Mouse (Mus musculus) hindbrain, embryonic 15.5 days (tissue): ENCODE results near the gene Olfr1387. TPM values are rescaled to one million over a fixed set of nuclear protein-coding genes. Genes with fewer than 3 reads are reported as not detected.
"Not testable (repeated sequence)": the region's sequence is repeated elsewhere in the genome, so short reads cannot be mapped to it uniquely, and the experiment has no call there.

Experiments used
- ATAC-seq: fragments of 200-750 bp; cut with Nextera tagmentation; 2 replicates; pipeline ENCODE4 v1.8.0; 2017; ENCODE audit warnings: low read depth, moderate number of reproducible peaks, moderate TSS enrichment; ENCODE audit not compliant: low FRiP score
- H3K27ac ChIP-seq: fragments of 300-500 bp; sonication (generic); replicated peaks from 2 replicates; pipeline ENCODE4 v1.5.1; 2015; ENCODE audit warnings: mild to moderate bottlenecking, inconsistent platforms
- H3K27me3 ChIP-seq: fragments of 300-500 bp; sonication (generic); 2 replicates; pipeline ENCODE4 v1.6.1; 2015; ENCODE audit warnings: control low read depth, inconsistent platforms
- H3K36me3 ChIP-seq: fragments of 300-500 bp; sonication (generic); 2 replicates; pipeline ENCODE4 v1.6.1; 2015; ENCODE audit warnings: control low read depth, inconsistent platforms
- H3K4me1 ChIP-seq: fragments of 300-500 bp; sonication (generic); replicated peaks from 2 replicates; pipeline ENCODE4 v1.6.1; 2015; ENCODE audit warnings: control low read depth, inconsistent platforms
- H3K4me2 ChIP-seq: fragments of 300-500 bp; sonication (generic); 2 replicates; pipeline ENCODE4 v1.6.1; 2015; ENCODE audit warnings: moderate library complexity, mild to moderate bottlenecking, inconsistent platforms
- H3K4me3 ChIP-seq: fragments of 300-500 bp; sonication (generic); 2 replicates; pipeline ENCODE4 v1.5.1; 2015; ENCODE audit warnings: mild to moderate bottlenecking, inconsistent platforms
- H3K9ac ChIP-seq: fragments of 300-500 bp; sonication (generic); 2 replicates; pipeline ENCODE4 v1.6.1; 2015; ENCODE audit warnings: inconsistent platforms
- H3K9me3 ChIP-seq: fragments of 300-500 bp; sonication (generic); 2 replicates; pipeline ENCODE4 v1.6.1; 2016; ENCODE audit warnings: control low read depth, inconsistent platforms
- WGBS: fragments of 180-500 bp; shearing (Covaris S2); methylation state at CpG from one replicate; pipeline ENCODE4 v1.1.7; 2015; 5-methylcytosine and 5-hydroxymethylcytosine counted together
- polyA plus RNA-seq: library from polyadenylated mRNA; unstranded; fragments of >200 nt; fragmentation: Nextera tagmentation; extraction: Ambion mirVana; gene quantifications from 2 replicates; pipeline ENCODE4 v1.2.1, GENCODE M21; 2015

The Olfr1387 gene
- polyA plus RNA-seq: not detected in 2 replicates

- no peak for ATAC-seq
- H3K27ac ChIP-seq: no peak within 1 kb of the TSS
- H3K9ac ChIP-seq: no peak within 1 kb of the TSS
- H3K9me3 ChIP-seq: no peaks in the 10 kb centered on the region
- no peaks in the 10 kb centered on the region for H3K27me3 ChIP-seq
- H3K4me2 ChIP-seq: no peak within 1 kb of the TSS
- 90% methylated on average over 1 of the region's 1 CpGs for WGBS
- H3K36me3 ChIP-seq: no peaks in the 10 kb centered on the region
- no peaks in the 10 kb centered on the region for H3K4me1 ChIP-seq
- H3K4me3 ChIP-seq: no peak within 1 kb of the TSS
Measured at GRCm38 (mm10) chr11:49455043-49455442, at the start of gene Olfr1387. Gene Olfr1387, plus strand, starts transcription at chr11:49455343.

GRCm38 (mm10) chr11:49406784-49407183, 48.4 kb upstream of the Olfr1387 start:
- ATAC-seq: no peak
- H3K4me1 ChIP-seq: no peaks in the 10 kb centered on the region
- no peak overlapping the region for H3K4me2 ChIP-seq
- no peaks in the 10 kb centered on the region for H3K9me3 ChIP-seq
- no peak overlapping the region for H3K27ac ChIP-seq
- no peak overlapping the region for H3K9ac ChIP-seq
- H3K4me3 ChIP-seq: no peak overlapping the region
- H3K36me3 ChIP-seq: no peaks in the 10 kb centered on the region
- no peaks in the 10 kb centered on the region for H3K27me3 ChIP-seq
- 82% methylated on average over 3 of the region's 3 CpGs for WGBS

- no peaks in the 10 kb centered on the region for H3K36me3 ChIP-seq
- 31% methylated on average over 1 of the region's 1 CpGs for WGBS
- H3K27me3 ChIP-seq: no peaks in the 10 kb centered on the region
- H3K4me3 ChIP-seq: no peak overlapping the region
- no peaks in the 10 kb centered on the region for H3K4me1 ChIP-seq
- ATAC-seq: no peak
- H3K9ac ChIP-seq: no peak overlapping the region
- H3K4me2 ChIP-seq: no peak overlapping the region
- no peaks in the 10 kb centered on the region for H3K9me3 ChIP-seq
- H3K27ac ChIP-seq: no peak overlapping the region
Measured at GRCm38 (mm10) chr11:49410540-49410939, 44.6 kb upstream of the Olfr1387 start.

- no peak within 1 kb of the TSS for H3K4me3 ChIP-seq
- no peak for ATAC-seq
Measured at GRCm38 (mm10) chr11:49422767-49423166, 32.4 kb upstream of the Olfr1387 start, which contains the start of gene Olfr1389. Gene Olfr1389, plus strand, starts transcription at chr11:49423067.

GRCm38 (mm10) chr11:49425257-49425927, 29.8 kb upstream of the Olfr1387 start:
- no peak for ATAC-seq
- Histone ChIP-seq H3K9ac (no peak overlapping the region), H3K27me3 (no peaks in the 10 kb centered on the region), H3K4me2 (no peak overlapping the region), H3K4me3 (no peak overlapping the region), H3K9me3 (no peaks in the 10 kb centered on the region), H3K36me3 (no peaks in the 10 kb centered on the region), H3K4me1 (no peaks in the 10 kb centered on the region), H3K27ac (no peak overlapping the region)
- 89% methylated on average over 1 of the region's 1 CpGs for WGBS

More at GRCm38 (mm10) chr11:49422767-49423166, 32.4 kb upstream of the Olfr1387 start, which contains the start of gene Olfr1389:
- Histone ChIP-seq H3K9me3 (no peaks in the 10 kb centered on the region), H3K9ac (no peak within 1 kb of the TSS), H3K27ac (no peak within 1 kb of the TSS), H3K4me2 (no peak within 1 kb of the TSS), H3K36me3 (no peaks in the 10 kb centered on the region), H3K4me1 (no peaks in the 10 kb centered on the region), H3K27me3 (no peaks in the 10 kb centered on the region)
- WGBS: 88% methylated on average over 2 of the region's 2 CpGs

GRCm38 (mm10) chr11:49429641-49430040, 25.5 kb upstream of the Olfr1387 start:
- Histone ChIP-seq H3K4me2 (no peak overlapping the region), H3K9me3 (no peaks in the 10 kb centered on the region), H3K4me3 (no peak overlapping the region), H3K36me3 (no peaks in the 10 kb centered on the region), H3K27ac (no peak overlapping the region), H3K4me1 (no peaks in the 10 kb centered on the region), H3K9ac (no peak overlapping the region), H3K27me3 (no peaks in the 10 kb centered on the region)
- ATAC-seq: no peak
- WGBS: 90% methylated on average over 2 of the region's 2 CpGs

- no peaks in the 10 kb centered on the region for H3K4me1 ChIP-seq
- no peak for ATAC-seq
- H3K4me2 ChIP-seq: no peak within 1 kb of the TSS
- no peaks in the 10 kb centered on the region for H3K9me3 ChIP-seq
- H3K4me3 ChIP-seq: no peak within 1 kb of the TSS
- H3K9ac ChIP-seq: no peak within 1 kb of the TSS
- H3K27ac ChIP-seq: no peak within 1 kb of the TSS
- H3K36me3 ChIP-seq: no peaks in the 10 kb centered on the region
- WGBS: 53% methylated on average over 3 of the region's 3 CpGs
- H3K27me3 ChIP-seq: no peaks in the 10 kb centered on the region
Measured at GRCm38 (mm10) chr11:49436411-49436810, 18.7 kb upstream of the Olfr1387 start, which contains the start of gene Olfr1388. Gene Olfr1388, plus strand, starts transcription at chr11:49436624.

GRCm38 (mm10) chr11:49464746-49465145, 9.6 kb downstream of the Olfr1387 start, which contains the start of gene Olfr1386:
Gene Olfr1386, plus strand, starts transcription at chr11:49465046.
- H3K9ac ChIP-seq, H3K27me3 ChIP-seq, H3K4me2 ChIP-seq, H3K36me3 ChIP-seq, H3K4me3 ChIP-seq, H3K4me1 ChIP-seq, H3K27ac ChIP-seq, ATAC-seq, H3K9me3 ChIP-seq: not testable (repeated sequence)
- WGBS: 84% methylated on average over 3 of the region's 3 CpGs

- WGBS: 60% methylated on average over 4 of the region's 4 CpGs
- H3K4me3 ChIP-seq: no peak overlapping the region
Measured at GRCm38 (mm10) chr11:49485973-49486372, 30.8 kb downstream of the Olfr1387 start.

GRCm38 (mm10) chr11:49488770-49489169, 33.6 kb downstream of the Olfr1387 start, which contains the start of gene Olfr1385:
Gene Olfr1385, plus strand, starts transcription at chr11:49489070.
- not testable (repeated sequence) for ATAC-seq, H3K9me3 ChIP-seq, H3K4me2 ChIP-seq, H3K36me3 ChIP-seq, H3K4me1 ChIP-seq, H3K27ac ChIP-seq, H3K27me3 ChIP-seq, H3K4me3 ChIP-seq, H3K9ac ChIP-seq
- 86% methylated on average over 1 of the region's 1 CpGs for WGBS

More at GRCm38 (mm10) chr11:49485973-49486372, 30.8 kb downstream of the Olfr1387 start:
- Histone ChIP-seq H3K4me2 (no peak overlapping the region), H3K36me3 (no peaks in the 10 kb centered on the region), H3K27me3 (no peaks in the 10 kb centered on the region), H3K9me3 (no peaks in the 10 kb centered on the region), H3K9ac (no peak overlapping the region), H3K27ac (no peak overlapping the region), H3K4me1 (no peaks in the 10 kb centered on the region)
- ATAC-seq: no peak
